Mouse (Mus musculus) megakaryocyte progenitor cell, adult 5-6 weeks (primary cell): Measurements from ENCODE around the gene Mapk3. TPM values are rescaled to one million over a fixed set of nuclear protein-coding genes. Genes with fewer than 3 reads are reported as not detected.

Experiments
- ATAC-seq: replicated peaks from 2 replicates; pipeline ENCODE4 v1.8.0; 2016; ENCODE audit warnings: mild to moderate bottlenecking, moderate TSS enrichment, inconsistent platforms; ENCODE audit not compliant: poor library complexity
- total RNA-seq, 2 experiments: library from RNA; stranded (forward) in 1 of 2; stranded (reverse) in 1 of 2; fragments of 157-497, 149-512 nt in 1 of 2; fragments of 200-1000 nt in 1 of 2; gene quantifications; 2 replicates each; pipeline versions ENCODE4 v1.2.3 to v1.2.4; 2015 to 2017

The Mapk3 gene
- total RNA-seq, 2 experiments from 2014 or later: 36.0 to 86.5 TPM

DNA sequence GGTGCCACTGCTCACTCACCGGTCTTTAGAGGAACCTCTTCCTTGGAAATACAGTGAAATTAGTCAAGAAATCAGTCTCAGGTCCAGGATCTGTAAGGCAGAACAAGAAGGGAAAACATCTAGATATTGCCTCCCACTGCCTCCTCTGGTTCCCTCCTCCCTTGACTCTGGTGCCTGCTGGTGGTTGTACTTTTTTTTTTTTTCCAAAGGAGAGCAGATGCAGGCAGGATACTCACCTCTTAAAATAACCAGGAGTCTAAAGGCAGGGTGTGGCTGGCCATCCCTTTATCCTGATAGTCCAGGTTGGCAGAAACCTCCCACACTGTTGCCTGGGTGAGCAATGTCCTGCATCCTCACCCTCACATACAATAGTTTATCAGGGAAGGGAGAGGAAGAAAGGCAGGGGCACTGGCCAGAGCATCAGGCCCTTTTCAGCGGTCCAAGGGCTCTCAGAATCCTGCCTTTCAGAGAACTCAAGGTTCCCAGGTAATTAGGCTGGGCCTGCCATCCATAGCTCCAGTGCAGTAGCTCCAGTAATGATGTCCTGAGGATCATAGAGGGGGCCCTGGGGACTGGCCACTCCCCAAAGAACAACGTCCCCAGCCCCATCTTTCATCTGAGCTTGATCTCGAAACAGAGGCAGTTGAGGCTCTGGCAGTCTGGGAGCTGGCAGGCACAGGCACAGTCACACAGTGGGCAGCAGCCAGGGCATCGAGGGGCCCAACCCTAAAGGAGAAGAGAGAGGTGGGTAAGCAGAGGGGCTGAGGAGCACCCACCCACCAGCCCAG is 41.1 kb downstream of the Mapk3 start:
- ATAC-seq: no peak

- ATAC-seq: no peak
Measured at GRCm38 (mm10) chr7:126801057-126801422, 41.6 kb downstream of the Mapk3 start.

DNA sequence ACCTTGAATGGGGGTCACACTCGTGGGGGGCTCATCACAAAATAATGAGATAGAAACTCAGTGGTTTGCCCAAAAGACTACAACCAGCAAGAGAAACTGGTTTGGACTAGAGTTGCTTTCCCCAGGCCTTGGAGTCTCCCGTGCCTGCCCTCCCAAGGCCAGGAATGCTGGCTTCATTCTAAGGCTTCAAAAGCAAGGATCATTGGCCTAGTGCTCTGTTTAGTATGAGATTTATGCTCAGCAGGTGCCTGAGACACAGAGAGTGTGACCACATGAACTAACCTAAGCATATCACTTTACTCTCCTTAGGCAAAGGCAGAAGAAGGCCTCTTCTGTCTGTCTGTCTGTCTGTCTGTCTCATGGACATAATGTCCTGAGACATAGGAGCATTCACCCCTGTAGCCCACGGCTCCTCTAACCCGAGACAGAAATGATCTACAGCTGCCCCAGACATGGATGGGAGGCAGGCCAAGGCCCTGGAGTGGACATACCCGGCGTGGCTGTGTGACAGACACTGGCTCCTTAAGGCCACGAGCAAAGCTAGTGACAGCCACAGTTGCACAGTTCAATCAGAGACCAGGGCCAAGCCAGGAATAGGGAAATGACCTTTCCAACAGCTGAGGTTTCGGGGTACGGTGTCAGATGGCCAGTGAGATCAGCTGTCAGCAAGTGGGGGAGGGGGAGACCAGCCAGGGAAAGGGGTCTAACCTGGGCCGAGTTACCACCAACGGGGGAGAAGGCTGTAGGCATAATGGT is 42.9 kb downstream of the Mapk3 start:
- no peak for ATAC-seq

GRCm38 (mm10) chr7:126803181-126803580 is 43.8 kb downstream of the Mapk3 start:
- no peak for ATAC-seq

DNA sequence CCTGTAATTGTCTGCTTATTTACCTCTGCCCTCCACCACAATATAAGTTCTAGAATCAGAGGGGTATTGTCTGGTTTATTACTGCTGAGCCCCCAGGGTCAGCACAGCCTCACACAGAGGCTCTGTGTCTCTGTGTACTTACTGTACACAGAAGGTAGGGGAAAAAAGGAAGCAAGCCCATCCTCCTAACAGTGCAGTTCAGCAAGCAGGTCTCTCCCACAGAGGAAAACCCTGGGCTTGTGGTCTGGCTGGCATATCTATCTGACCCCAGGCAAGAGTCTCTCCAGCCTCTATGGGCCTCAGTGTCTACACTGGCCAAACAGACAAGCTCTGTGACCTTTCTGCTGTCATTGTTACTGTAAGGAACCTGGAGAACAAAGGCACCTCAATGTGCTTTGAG is 44.4 kb downstream of the Mapk3 start:
- no peak for ATAC-seq

- ATAC-seq: no peak
Measured at GRCm38 (mm10) chr7:126806956-126807355, 47.6 kb downstream of the Mapk3 start.

- ATAC-seq: no peak
Measured at GRCm38 (mm10) chr7:126807405-126807804, 48.0 kb downstream of the Mapk3 start.

- ATAC-seq: peak; percentile 96
Measured at GRCm38 (mm10) chr7:126808703-126809455, 49.5 kb downstream of the Mapk3 start.

DNA sequence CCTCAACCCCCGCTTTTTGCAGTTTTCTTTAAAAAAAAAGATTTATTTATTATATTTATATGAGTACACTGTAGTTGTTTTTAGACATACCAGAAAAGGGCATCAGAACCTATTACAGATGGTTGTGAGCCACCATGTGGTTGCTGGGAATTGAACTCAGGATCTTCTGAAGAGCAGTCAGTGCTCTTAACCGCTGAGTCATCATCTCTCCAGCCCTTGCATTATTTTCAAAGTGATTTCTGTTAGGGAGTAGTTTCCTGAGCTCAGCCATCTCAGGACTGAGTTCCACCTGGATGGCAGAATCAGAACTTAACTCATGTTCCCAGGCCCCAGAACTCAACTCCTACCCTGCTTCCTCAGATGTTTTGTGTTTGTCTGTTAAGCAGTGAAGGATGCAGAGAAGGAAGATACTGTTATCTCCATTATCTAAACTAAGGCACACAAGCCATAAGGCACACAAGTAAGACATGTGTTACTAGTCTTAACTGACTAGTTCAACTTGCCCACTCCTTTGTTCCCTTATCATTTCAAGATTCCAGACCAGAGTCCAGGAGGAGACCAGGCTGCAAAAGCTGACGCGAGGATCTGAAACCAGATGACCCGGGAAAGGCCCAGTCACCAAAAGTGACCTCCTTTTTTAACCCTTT is 50.4 kb downstream of the Mapk3 start:
- ATAC-seq: no peak; the same call in 1 of the 2 replicates

Other genes with a start within 250 kb of the Mapk3 start
- 198 and 210 TPM in 2 replicates for gene Eif3c, start 193.2 kb upstream of the Mapk3 start, total RNA-seq (2015)
- gene Eif3c, start 193.2 kb upstream of the Mapk3 start, total RNA-seq (2017): 226 and 261 TPM in 2 replicates
- 1.1 and 1.9 TPM in 2 replicates for gene Apobr, start 174.7 kb upstream of the Mapk3 start, total RNA-seq (2015)
- 4.2 and 4.9 TPM in 2 replicates for gene Apobr, start 174.7 kb upstream of the Mapk3 start, total RNA-seq (2017)
- 33.0 and 36.3 TPM in 2 replicates for gene Cln3, start 173.8 kb upstream of the Mapk3 start, total RNA-seq (2015)
- gene Cln3, start 173.8 kb upstream of the Mapk3 start, total RNA-seq (2017): 9.2 and 19.9 TPM in 2 replicates
- gene Il27, start 164.7 kb upstream of the Mapk3 start, total RNA-seq (2015): 0.81 TPM in 1 of 2 replicates, not detected in the other
- 0.29 and 1.1 TPM in 2 replicates for gene Il27, start 164.7 kb upstream of the Mapk3 start, total RNA-seq (2017)
- gene Nupr1, start 128.7 kb upstream of the Mapk3 start, total RNA-seq (2015): 0.17 and 1.6 TPM in 2 replicates
- gene Nupr1, start 128.7 kb upstream of the Mapk3 start, total RNA-seq (2017): 0.92 and 1.3 TPM in 2 replicates
- 65.7 and 74.6 TPM in 2 replicates for gene Sgf29, start 110.3 kb upstream of the Mapk3 start, total RNA-seq (2015)
- gene Sgf29, start 110.3 kb upstream of the Mapk3 start, total RNA-seq (2017): 40.1 and 52.5 TPM in 2 replicates
- 1.7 and 3.2 TPM in 2 replicates for gene Sult1a1, start 83.2 kb upstream of the Mapk3 start, total RNA-seq (2015)
- 1.0 and 3.6 TPM in 2 replicates for gene Sult1a1, start 83.2 kb upstream of the Mapk3 start, total RNA-seq (2017)
- 89.8 and 95.2 TPM in 2 replicates for gene Bola2, start 64.2 kb upstream of the Mapk3 start, total RNA-seq (2015)
- gene Bola2, start 64.2 kb upstream of the Mapk3 start, total RNA-seq (2017): 168 and 218 TPM in 2 replicates
- gene Slx1b, start 63.8 kb upstream of the Mapk3 start, total RNA-seq (2015): 4.2 and 4.8 TPM in 2 replicates
- gene Slx1b, start 63.8 kb upstream of the Mapk3 start, total RNA-seq (2017): 4.6 and 4.7 TPM in 2 replicates
- 259 and 365 TPM in 2 replicates for gene Coro1a, start 51.8 kb upstream of the Mapk3 start, total RNA-seq (2015)
- gene Coro1a, start 51.8 kb upstream of the Mapk3 start, total RNA-seq (2017): 366 and 525 TPM in 2 replicates
- 8.4 and 13.3 TPM in 2 replicates for gene Gdpd3, start 6.7 kb downstream of the Mapk3 start, total RNA-seq (2015)
- gene Gdpd3, start 6.7 kb downstream of the Mapk3 start, total RNA-seq (2017): 7.1 and 7.7 TPM in 2 replicates
- 25.4 and 32.4 TPM in 2 replicates for gene Ypel3, start 17.4 kb downstream of the Mapk3 start, total RNA-seq (2015)
- gene Ypel3, start 17.4 kb downstream of the Mapk3 start, total RNA-seq (2017): 11.8 and 15.1 TPM in 2 replicates
- 0.34 and 0.42 TPM in 2 replicates for gene Tbx6, start 21.9 kb downstream of the Mapk3 start, total RNA-seq (2015)
- 0.14 TPM in 1 of 2 replicates, not detected in the other for gene Tbx6, start 21.9 kb downstream of the Mapk3 start, total RNA-seq (2017)
- 209 and 216 TPM in 2 replicates for gene Ppp4c, start 32.9 kb downstream of the Mapk3 start, total RNA-seq (2015)
- 113 and 131 TPM in 2 replicates for gene Ppp4c, start 32.9 kb downstream of the Mapk3 start, total RNA-seq (2017)
- gene Fam57b, start 38.1 kb downstream of the Mapk3 start, total RNA-seq (2015): not detected in 2 replicates
- not detected in 2 replicates for gene Fam57b, start 38.1 kb downstream of the Mapk3 start, total RNA-seq (2017)
- gene 4930451I11Rik, start 72.0 kb downstream of the Mapk3 start, total RNA-seq (2015): not detected in 2 replicates
- gene 4930451I11Rik, start 72.0 kb downstream of the Mapk3 start, total RNA-seq (2017): not detected in 2 replicates
- gene Doc2a, start 87.8 kb downstream of the Mapk3 start, total RNA-seq (2015): not detected in 2 replicates
- gene Doc2a, start 87.8 kb downstream of the Mapk3 start, total RNA-seq (2017): 0.07 TPM in 1 of 2 replicates, not detected in the other
- gene Hirip3, start 102.4 kb downstream of the Mapk3 start, total RNA-seq (2015): 21.8 and 27.5 TPM in 2 replicates
- 215 and 246 TPM in 2 replicates for gene Hirip3, start 102.4 kb downstream of the Mapk3 start, total RNA-seq (2017)
- 83.1 and 83.9 TPM in 2 replicates for gene Ino80e, start 102.8 kb downstream of the Mapk3 start, total RNA-seq (2015)
- 36.3 and 38.5 TPM in 2 replicates for gene Ino80e, start 102.8 kb downstream of the Mapk3 start, total RNA-seq (2017)
- 16.5 and 19.4 TPM in 2 replicates for gene Taok2, start 125.1 kb downstream of the Mapk3 start, total RNA-seq (2015)
- 30.2 and 32.6 TPM in 2 replicates for gene Taok2, start 125.1 kb downstream of the Mapk3 start, total RNA-seq (2017)
- gene Tmem219, start 163.3 kb downstream of the Mapk3 start, total RNA-seq (2015): 19.1 and 28.8 TPM in 2 replicates
- 19.8 and 36.4 TPM in 2 replicates for gene Tmem219, start 163.3 kb downstream of the Mapk3 start, total RNA-seq (2017)
- 6.6 and 11.5 TPM in 2 replicates for gene Kctd13, start 169.3 kb downstream of the Mapk3 start, total RNA-seq (2015)
- 8.9 and 13.2 TPM in 2 replicates for gene Kctd13, start 169.3 kb downstream of the Mapk3 start, total RNA-seq (2017)
- gene Asphd1, start 190.0 kb downstream of the Mapk3 start, total RNA-seq (2015): not detected in 2 replicates
- not detected in 2 replicates for gene Asphd1, start 190.0 kb downstream of the Mapk3 start, total RNA-seq (2017)
- gene Sez6l2, start 191.0 kb downstream of the Mapk3 start, total RNA-seq (2015): 0.46 and 1.6 TPM in 2 replicates
- 0.34 and 0.37 TPM in 2 replicates for gene Sez6l2, start 191.0 kb downstream of the Mapk3 start, total RNA-seq (2017)
- 41.2 and 42.3 TPM in 2 replicates for gene Cdipt, start 216.3 kb downstream of the Mapk3 start, total RNA-seq (2015)
- 50.1 and 54.7 TPM in 2 replicates for gene Cdipt, start 216.3 kb downstream of the Mapk3 start, total RNA-seq (2017)
- gene Cdiptos, start 216.5 kb downstream of the Mapk3 start, total RNA-seq (2015): 4.3 and 4.9 TPM in 2 replicates
- gene Cdiptos, start 216.5 kb downstream of the Mapk3 start, total RNA-seq (2017): 0.62 and 3.2 TPM in 2 replicates